Mouse (Mus musculus) bone marrow, adult 2 months (tissue): ENCODE data around the gene Gemin5. TPM values are rescaled to one million over a fixed set of nuclear protein-coding genes. Genes with fewer than 3 reads are reported as not detected.
"Not testable (repeated sequence)": the region's sequence is repeated elsewhere in the genome, so short reads cannot be mapped to it uniquely, and the experiment has no call there.

Experiments used
- H3K27ac ChIP-seq: fragments of 200-500 bp; 2 replicates; pipeline ENCODE4 v1.5.1; 2012; ENCODE audit warnings: low read depth, mild to moderate bottlenecking, control low read depth, inconsistent platforms, low read length; ENCODE audit not compliant: control insufficient read depth, poor library complexity, insufficient read depth
- H3K4me1 ChIP-seq: fragments of 200-500 bp; 2 replicates; pipeline ENCODE4 v1.6.1; 2011; ENCODE audit warnings: low read length; ENCODE audit not compliant: control insufficient read depth, insufficient read depth
- H3K4me3 ChIP-seq: fragments of 200-500 bp; replicated peaks from 2 replicates; pipeline ENCODE3; 2011; ENCODE audit warnings: mild to moderate bottlenecking, low read depth, low read length, control low read depth; ENCODE audit not compliant: control insufficient read depth
- CTCF ChIP-seq: fragments of 200-500 bp; IDR thresholded peaks from 2 replicates; pipeline ENCODE4 v1.5.1; 2011; ENCODE audit warnings: low read length, control low read depth; ENCODE audit not compliant: control insufficient read depth, insufficient read depth
- POLR2A ChIP-seq: fragments of 200-500 bp; IDR thresholded peaks from 2 replicates; pipeline ENCODE4 v1.6.1; 2011; ENCODE audit warnings: low read depth, mild to moderate bottlenecking, control low read depth, low read length, borderline replicate concordance; ENCODE audit not compliant: control insufficient read depth
- WGBS: fragments of 180-500 bp; shearing (Covaris S2); methylation state at CpG from one replicate; pipeline ENCODE4 v1.1.7; 2018; 5-methylcytosine and 5-hydroxymethylcytosine counted together
- polyA plus RNA-seq: library from polyadenylated mRNA; stranded (reverse); fragments of >200 nt; gene quantifications from 2 replicates; pipeline ENCODE4 v1.2.4, GENCODE M21; 2011; ENCODE audit warnings: low replicate concordance; ENCODE audit not compliant: missing spikeins, insufficient read depth, insufficient read length

Gene Gemin5
- polyA plus RNA-seq, 1 experiment, result 9.0 TPM

- H3K27ac ChIP-seq, result no peak overlapping the region
- H3K4me1 ChIP-seq, result peaks cover 7% of the 10 kb centered on the region; the same call in 1 of the 2 replicates
- 55% methylated on average over 1 of the region's 1 CpGs for WGBS
- H3K4me3 ChIP-seq, result no peak overlapping the region
- TF ChIP-seq CTCF (no peak), POLR2A (no peak)
These were observed 42.1 kb upstream of the Gemin5 start for GRCm38 (mm10) chr11:58210321-58210886.

GRCm38 (mm10) chr11:58201052-58201451 is 32.7 kb upstream of the Gemin5 start:
- H3K4me1 ChIP-seq, result no peaks in the 10 kb centered on the region; the same call in 1 of the 2 replicates
- no peak for TF ChIP-seq CTCF
- no peak for TF ChIP-seq POLR2A
- 35% methylated on average over 12 of the region's 12 CpGs for WGBS
- H3K27ac ChIP-seq, result no peak overlapping the region
- peak overlapping the region; percentile 17 for H3K4me3 ChIP-seq

- TF ChIP-seq CTCF (no peak), POLR2A (no peak)
- 30% methylated on average over 4 of the region's 4 CpGs for WGBS
- peak overlapping the region; percentile 43 for H3K4me3 ChIP-seq
- no peaks in the 10 kb centered on the region; the same call in 1 of the 2 replicates for H3K4me1 ChIP-seq
- H3K27ac ChIP-seq, result no peak overlapping the region
These were observed 31.9 kb upstream of the Gemin5 start for GRCm38 (mm10) chr11:58200226-58200625.

GRCm38 (mm10) chr11:58199229-58200037 is 31.1 kb upstream of the Gemin5 start, which contains the start of the genes Igtp and Irgm2:
Gene Igtp, plus strand, starts transcription at chr11:58199556.
Gene Irgm2, plus strand, starts transcription at chr11:58199618.
- WGBS, result under 1% methylated on average over 14 of the region's 15 CpGs
- H3K4me1 ChIP-seq, result not testable (repeated sequence)

GRCm38 (mm10) chr11:58198663-58199062 is 30.3 kb upstream of the Gemin5 start:
- TF ChIP-seq CTCF (no peak), POLR2A (no peak)
- H3K4me3 ChIP-seq, result no peak overlapping the region
- H3K4me1 ChIP-seq, result no peaks in the 10 kb centered on the region; the same call in 1 of the 2 replicates
- 82% methylated on average over 4 of the region's 4 CpGs for WGBS
- H3K27ac ChIP-seq, result no peak overlapping the region

More at GRCm38 (mm10) chr11:58199229-58200037, 31.1 kb upstream of the Gemin5 start, which contains the start of the genes Igtp and Irgm2:
- Histone ChIP-seq H3K27ac (peak within 1 kb of the TSS; percentile 93), H3K4me3 (peak within 1 kb of the TSS; percentile 96)

GRCm38 (mm10) chr11:58193860-58194520 is 25.7 kb upstream of the Gemin5 start:
- Histone ChIP-seq H3K27ac (no peak overlapping the region), H3K4me1 (no peaks in the 10 kb centered on the region), H3K4me3 (no peak overlapping the region)
- no peak for TF ChIP-seq POLR2A
- TF ChIP-seq CTCF, result no peak
- WGBS, result 69% methylated on average over 4 of the region's 4 CpGs

GRCm38 (mm10) chr11:58193326-58193725 is 25.0 kb upstream of the Gemin5 start:
- TF ChIP-seq POLR2A (no peak), CTCF (no peak)
- no peaks in the 10 kb centered on the region for H3K4me1 ChIP-seq
- no peak overlapping the region for H3K27ac ChIP-seq
- WGBS, result 38% methylated on average over 3 of the region's 3 CpGs
- H3K4me3 ChIP-seq, result no peak overlapping the region

- no peak overlapping the region for H3K27ac ChIP-seq
- H3K4me1 ChIP-seq, result no peaks in the 10 kb centered on the region; the same call in 1 of the 2 replicates
- WGBS, result 81% methylated on average over 6 of the region's 6 CpGs
- TF ChIP-seq POLR2A (no peak), CTCF (no peak)
- no peak overlapping the region for H3K4me3 ChIP-seq
These were observed 21.3 kb upstream of the Gemin5 start for GRCm38 (mm10) chr11:58189675-58190074.
